Mouse (Mus musculus) CD4-positive naive resting alpha-beta T cell, adult 57 days (primary cell): ENCODE data around the gene Olfr1294. TPM values are rescaled to one million over a fixed set of nuclear protein-coding genes. Genes with fewer than 3 reads are reported as not detected.

Experiments
- total RNA-seq: library from RNA; stranded (reverse); gene quantifications from one replicate; pipeline ENCODE4 v1.2.4, GENCODE M21; 2023

Olfr1294 gene
- not detected for total RNA-seq

DNA sequence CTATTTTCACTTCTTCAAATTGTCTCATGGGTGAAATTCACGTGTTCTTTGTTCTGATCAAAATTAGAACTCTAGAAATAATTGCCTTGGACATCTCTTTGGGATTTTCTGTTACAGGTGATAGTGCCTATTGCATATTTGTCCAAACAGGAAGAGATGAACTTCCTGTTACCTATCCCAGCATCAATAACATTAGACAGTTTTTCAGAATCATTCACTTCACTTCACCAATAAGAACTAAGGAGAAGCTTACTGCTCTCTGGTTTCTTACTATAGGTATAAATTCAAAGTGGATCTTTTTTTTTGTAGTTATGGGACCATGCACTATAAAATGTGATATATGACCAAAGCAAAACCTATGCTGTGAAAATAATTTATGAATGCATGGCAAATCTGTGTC is at the start of gene Olfr1294:
Gene Olfr1294, minus strand, starts transcription at position 101 of the 400 bp plus-strand sequence.

DNA sequence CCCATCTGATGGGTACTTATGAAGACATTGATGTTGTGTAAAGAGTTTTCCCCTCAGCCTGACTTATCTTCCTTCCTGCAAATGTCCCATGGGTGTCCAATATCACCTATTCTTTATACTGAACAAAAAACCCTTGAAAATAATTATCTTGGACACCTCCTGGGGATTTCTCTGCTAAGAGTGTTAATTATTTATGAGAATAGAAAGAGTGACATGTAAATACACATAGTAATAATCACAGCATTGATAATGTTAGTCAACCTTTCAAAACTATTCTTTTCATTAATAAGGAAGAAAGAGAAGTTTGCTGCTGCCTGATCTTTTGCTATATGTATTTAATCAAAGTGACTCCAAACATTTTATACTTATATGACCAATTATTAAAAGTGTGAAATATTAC is 29.5 kb upstream of the Olfr1294 start, which contains the start of gene Olfr1295:
Gene Olfr1295, minus strand, starts transcription at position 101 of the 400 bp plus-strand sequence.

DNA sequence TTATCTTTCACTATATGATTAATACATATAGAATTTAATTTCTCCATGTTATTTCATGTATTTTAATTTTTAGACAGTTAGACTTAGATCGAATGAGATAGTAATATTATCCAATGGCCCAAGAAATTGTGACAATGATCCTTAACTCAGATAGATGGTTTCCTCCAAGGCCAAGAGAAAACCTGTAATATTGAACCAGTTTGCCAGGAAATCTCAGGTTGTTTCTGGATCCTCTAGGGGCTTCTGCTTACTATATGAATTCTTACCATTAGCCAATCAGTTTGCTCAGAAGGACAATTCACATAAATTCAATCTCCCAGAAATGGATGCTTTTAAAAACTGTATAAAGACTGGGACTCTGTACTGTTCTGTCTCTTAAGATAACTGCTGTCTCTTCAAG is 15.2 kb downstream of the Olfr1294 start, which contains the start of gene Olfr1293-ps:
Gene Olfr1293-ps, plus strand, starts transcription at position 301 of the 400 bp plus-strand sequence.

DNA sequence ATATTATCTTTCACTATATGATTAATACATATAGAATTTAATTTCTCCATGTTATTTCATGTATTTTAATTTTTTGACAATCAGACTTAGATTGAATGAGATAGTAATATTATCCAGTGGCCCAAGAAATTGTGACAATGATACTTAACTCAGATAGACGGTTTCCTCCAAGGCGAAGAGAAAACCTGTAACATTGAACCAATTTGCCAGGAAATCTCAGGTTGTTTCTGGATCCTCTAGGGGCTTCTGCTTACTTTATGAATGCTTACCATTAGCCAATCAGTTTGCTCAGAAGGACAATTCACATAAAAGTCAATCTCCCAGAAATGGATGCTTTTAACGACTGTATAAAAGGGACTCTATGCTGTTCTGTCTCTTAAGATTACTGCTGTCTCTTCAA is 43.2 kb downstream of the Olfr1294 start, which contains the start of gene Olfr1291-ps1:
Gene Olfr1291-ps1, plus strand, starts transcription at position 301 of the 400 bp plus-strand sequence.

DNA sequence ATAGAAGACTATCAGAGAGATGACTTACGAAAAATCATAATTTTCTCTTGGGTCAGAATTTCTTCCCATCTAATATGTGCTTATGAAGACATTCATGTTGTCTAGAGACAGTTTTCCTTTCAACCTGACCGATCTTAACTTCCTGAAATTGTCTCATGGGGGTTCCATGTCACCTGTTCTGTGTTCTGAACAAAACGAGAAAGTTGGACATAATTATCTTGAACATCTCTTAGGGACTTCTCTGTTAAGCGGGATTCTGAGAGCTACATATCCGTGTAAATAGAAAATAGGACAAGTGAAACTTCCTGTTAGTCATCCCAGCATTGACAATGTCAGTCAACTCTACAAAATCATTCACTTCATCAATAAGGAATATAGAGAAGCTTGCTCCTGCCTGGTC is 46.4 kb downstream of the Olfr1294 start, which contains the start of gene Olfr1290:
Gene Olfr1290, minus strand, starts transcription at position 101 of the 400 bp plus-strand sequence.

Other genes with a start within 250 kb of the Olfr1294 start
- not detected for gene Olfr1279, start 239.7 kb downstream of the Olfr1294 start, total RNA-seq
- not detected for gene Olfr1280, start 226.3 kb downstream of the Olfr1294 start, total RNA-seq
- not detected for gene Olfr1281, start 213.8 kb downstream of the Olfr1294 start, total RNA-seq
- not detected for gene Olfr1282, start 204.2 kb downstream of the Olfr1294 start, total RNA-seq
- gene Olfr1283, start 173.5 kb downstream of the Olfr1294 start, total RNA-seq, result not detected
- gene Olfr1284, start 164.8 kb downstream of the Olfr1294 start, total RNA-seq, result not detected
- gene Olfr1286, start 117.2 kb downstream of the Olfr1294 start, total RNA-seq, result not detected
- not detected for gene Olfr1287, start 91.1 kb downstream of the Olfr1294 start, total RNA-seq
- gene Olfr1288, start 66.2 kb downstream of the Olfr1294 start, total RNA-seq, result not detected
- gene Olfr1289, start 59.5 kb downstream of the Olfr1294 start, total RNA-seq, result not detected
- not detected for gene Olfr1290, start 46.5 kb downstream of the Olfr1294 start, total RNA-seq
- not detected for gene Olfr1291-ps1, start 43.1 kb downstream of the Olfr1294 start, total RNA-seq
- not detected for gene Olfr1293-ps, start 15.1 kb downstream of the Olfr1294 start, total RNA-seq
- not detected for gene Olfr1295, start 29.4 kb upstream of the Olfr1294 start, total RNA-seq
- gene Olfr1297, start 86.2 kb upstream of the Olfr1294 start, total RNA-seq, result not detected
- not detected for gene Olfr1298, start 108.9 kb upstream of the Olfr1294 start, total RNA-seq
- gene Olfr1299, start 121.1 kb upstream of the Olfr1294 start, total RNA-seq, result not detected
- not detected for gene Olfr1301, start 210.7 kb upstream of the Olfr1294 start, total RNA-seq
- not detected for gene Olfr1302, start 237.1 kb upstream of the Olfr1294 start, total RNA-seq